ENCODE assay signal across 10 mouse cellular contexts in genomic region chr4:123239361-123240203, GRCm38 (mm10). TPM values are rescaled to one million over a fixed set of nuclear protein-coding genes. Genes with fewer than 3 reads are reported as not detected.
DNase-seq lines count a peak whose midpoint lies in the region; ATAC-seq lines count a peak whose summit lies in the region.
"Had no signal": no experiment of that assay in that cellular context is flagged by ENCODE, and none has a peak within 500 bp of the region (broad histone marks: within the 10 kb centered on the region; RNA-seq: fewer than 3 reads in every experiment).

No protein-coding gene starts in this region.

- peak; percentile 60 for DNase-seq in ovary, adult 18-20 months (ENCODE audit: low spot score)
- no peak for DNase-seq in ovary, postnatal 10 days (ENCODE audit: low spot score)
- peak; percentile 66 to 76 for DNase-seq in heart, postnatal 36 days
- DNase-seq in limb, embryonic 10.5 days (ENCODE audit: low spot score) = peak; percentile 84
- peak; percentile 46 for DNase-seq in midbrain, embryonic 14.5 days
- peak; percentile 20 for DNase-seq in thymus, postnatal 25 days
- no peak for DNase-seq in left cerebral cortex, adult 8-10 months (ENCODE audit: low spot score in 2 of 2)

- peaks cover 26% of the 10 kb centered on the region; the same call in 1 of the 2 replicates for H3K27me3 ChIP-seq in forebrain, embryonic 15.5 days
- H3K27me3 ChIP-seq in limb, embryonic 10.5 days (ENCODE audit: low read depth, poor library complexity, severe bottlenecking) = peaks cover 65% of the 10 kb centered on the region
- peaks cover 27% of the 10 kb centered on the region for H3K27me3 ChIP-seq in midbrain, embryonic 14.5 days (ENCODE audit: control insufficient read depth, insufficient read depth, low read length)

- H3K4me1 ChIP-seq in forebrain, embryonic 15.5 days = peaks cover 9% of the 10 kb centered on the region
- H3K4me1 ChIP-seq in limb, embryonic 10.5 days = peaks cover 51% of the 10 kb centered on the region
- H3K4me1 ChIP-seq in midbrain, embryonic 14.5 days (ENCODE audit: control insufficient read depth, insufficient read depth, low read length) = 0 out of 2 replicates have a peak, but pooled peaks cover 6% of the 10 kb centered on the region

- H3K27ac ChIP-seq in forebrain, embryonic 15.5 days (replicated peaks) = no peak overlapping the region
- H3K27ac ChIP-seq in limb, embryonic 10.5 days = peak overlapping the region; percentile 80
- 0 out of 2 replicates have a peak overlapping the region, but pooled peaks have one; percentile 6 for H3K27ac ChIP-seq in midbrain, embryonic 14.5 days (replicated peaks; ENCODE audit: low read depth, low read length)

- H3K36me3 ChIP-seq in forebrain, embryonic 15.5 days = no peaks in the 10 kb centered on the region
- no peaks in the 10 kb centered on the region for H3K36me3 ChIP-seq in limb, embryonic 10.5 days
- no peaks in the 10 kb centered on the region for H3K36me3 ChIP-seq in midbrain, embryonic 14.5 days (ENCODE audit: control insufficient read depth, insufficient read depth, low read length)

- no peak for ATAC-seq in forebrain, embryonic 15.5 days (replicated peaks)
- no peak for ATAC-seq in midbrain, embryonic 14.5 days (ENCODE audit: low FRiP score, low TSS enrichment)

- H3K4me2 ChIP-seq in forebrain, embryonic 15.5 days (replicated peaks) = peak overlapping the region; percentile 42
- H3K4me2 ChIP-seq in midbrain, embryonic 14.5 days (ENCODE audit: low read length) = peak overlapping the region; percentile 54

- peak overlapping the region; percentile 29 for H3K4me3 ChIP-seq in forebrain, embryonic 15.5 days
- peak overlapping the region; percentile 47 for H3K4me3 ChIP-seq in limb, embryonic 10.5 days
- peak overlapping the region; percentile 30 for H3K4me3 ChIP-seq in midbrain, embryonic 14.5 days (replicated peaks; ENCODE audit: low read depth, low read length)
- H3K4me3 ChIP-seq: erythroblast, embryonic 14.5 days had no signal

- no peaks in the 10 kb centered on the region for H3K9me3 ChIP-seq in forebrain, embryonic 15.5 days
- no peaks in the 10 kb centered on the region for H3K9me3 ChIP-seq in limb, embryonic 10.5 days (replicated peaks)
- H3K9me3 ChIP-seq in midbrain, embryonic 14.5 days (ENCODE audit: control insufficient read depth, low read length) = no peaks in the 10 kb centered on the region

- intact Hi-C loops in heart, postnatal 36 days (cut with DNase I) = no loop called here

- 8% methylated on average over 56 of the region's 58 CpGs for WGBS in forebrain, embryonic 15.5 days
- 4% methylated on average over 58 of the region's 58 CpGs for WGBS in limb, embryonic 10.5 days
- WGBS in midbrain, embryonic 14.5 days = 6% methylated on average over 52 of the region's 58 CpGs

- peak overlapping the region; percentile 38 for H3K9ac ChIP-seq in forebrain, embryonic 15.5 days (replicated peaks)
- peak overlapping the region; percentile 53 for H3K9ac ChIP-seq in midbrain, embryonic 14.5 days (replicated peaks; ENCODE audit: low read length)

RNA-seq across cellular contexts. Expression of gene Heyl, which starts 6.2 kb away (rescaled TPM):
- polyA plus RNA-seq in forebrain, embryonic 15.5 days (2015; fragmentation: Nextera tagmentation; extraction: Ambion mirVana) = 4.3 TPM in 2 replicates
- total RNA-seq in heart, postnatal 36 days (2021) = 10 to 100 TPM; 19.5 to 20.7 TPM
- 1.8 and 2.2 TPM in 2 replicates for polyA plus RNA-seq in limb, embryonic 10.5 days (2016; fragmentation: Nextera tagmentation; extraction: Ambion mirVana)
- 3.0 and 7.3 TPM in 2 replicates for polyA plus RNA-seq in midbrain, embryonic 14.5 days (2014; fragmentation: Nextera tagmentation; extraction: Ambion mirVana)
- total RNA-seq in left cerebral cortex, adult 8-10 months (2022) = 1 to 10 TPM; 3.9 to 6.5 (median 5.9) TPM
- total RNA-seq: CH12.LX had no signal
- polyA plus RNA-seq: erythroblast, embryonic 14.5 days had no signal

RNA-seq across cellular contexts. Expression of gene Pabpc4, which starts 22.6 kb away (rescaled TPM):
- polyA plus RNA-seq in forebrain, embryonic 15.5 days (2015; fragmentation: Nextera tagmentation; extraction: Ambion mirVana) = 28.4 and 32.0 TPM in 2 replicates
- total RNA-seq in heart, postnatal 36 days (2021) = 100 to 1,000 TPM; 325 to 393 TPM
- 54.1 and 64.4 TPM in 2 replicates for polyA plus RNA-seq in limb, embryonic 10.5 days (2016; fragmentation: Nextera tagmentation; extraction: Ambion mirVana)
- polyA plus RNA-seq in midbrain, embryonic 14.5 days (2014; fragmentation: Nextera tagmentation; extraction: Ambion mirVana) = 31.3 and 33.6 TPM in 2 replicates
- total RNA-seq in left cerebral cortex, adult 8-10 months (2022) = 10 to 100 TPM; 40.2 to 43.2 (median 42.4) TPM

RNA-seq across cellular contexts. Expression of gene Nt5c1a, which starts 38.3 kb away (rescaled TPM):
- 0.15 TPM in 1 of 2 replicates, not detected in the other for polyA plus RNA-seq in forebrain, embryonic 15.5 days (2015; fragmentation: Nextera tagmentation; extraction: Ambion mirVana)
- 10 to 100 TPM; 45.5 to 58.6 TPM for total RNA-seq in heart, postnatal 36 days (2021)
- not detected in 2 replicates for polyA plus RNA-seq in limb, embryonic 10.5 days (2016; fragmentation: Nextera tagmentation; extraction: Ambion mirVana)
- not detected in 2 replicates for polyA plus RNA-seq in midbrain, embryonic 14.5 days (2014; fragmentation: Nextera tagmentation; extraction: Ambion mirVana)
- 10 to 100 TPM; 10.1 to 14.5 (median 12.5) TPM for total RNA-seq in left cerebral cortex, adult 8-10 months (2022)
- total RNA-seq: CH12.LX had no signal
- polyA plus RNA-seq: erythroblast, embryonic 14.5 days had no signal

RNA-seq across cellular contexts. Expression of gene Hpcal4, which starts 56.6 kb away (rescaled TPM):
- polyA plus RNA-seq in forebrain, embryonic 15.5 days (2015; fragmentation: Nextera tagmentation; extraction: Ambion mirVana) = 25.3 and 28.3 TPM in 2 replicates
- total RNA-seq in heart, postnatal 36 days (2021) = under 1 TPM; 0.08 TPM
- polyA plus RNA-seq in limb, embryonic 10.5 days (2016; fragmentation: Nextera tagmentation; extraction: Ambion mirVana) = 0.28 and 0.48 TPM in 2 replicates
- 35.4 and 43.3 TPM in 2 replicates for polyA plus RNA-seq in midbrain, embryonic 14.5 days (2014; fragmentation: Nextera tagmentation; extraction: Ambion mirVana)
- total RNA-seq in left cerebral cortex, adult 8-10 months (2022) = 100 to 1,000 TPM; 419 to 526 (median 447) TPM
- total RNA-seq: CH12.LX had no signal
- polyA plus RNA-seq: erythroblast, embryonic 14.5 days had no signal

Comparison
In these comparisons a context has a peak if more than half of its experiments do, and no peak if none do; other contexts are left out.
1. DNase-seq: peak in ovary, adult 18-20 months (single experiment), heart, postnatal 36 days (2 of 2), limb, embryonic 10.5 days (single experiment), midbrain, embryonic 14.5 days (single experiment) and thymus, postnatal 25 days (single experiment); none in ovary, postnatal 10 days (single experiment) and left cerebral cortex, adult 8-10 months (0 of 2).
2. Peak in every context shown above with its lines, with median percentiles within 50 percentile points of each other: H3K4me3 ChIP-seq.